Mouse (Mus musculus): ENCODE measurements around the gene Imp3.
"Not testable (repeated sequence)": the region's sequence is repeated elsewhere in the genome, so short reads cannot be mapped to it uniquely, and the experiment has no call there.

The Imp3 gene

DNA sequence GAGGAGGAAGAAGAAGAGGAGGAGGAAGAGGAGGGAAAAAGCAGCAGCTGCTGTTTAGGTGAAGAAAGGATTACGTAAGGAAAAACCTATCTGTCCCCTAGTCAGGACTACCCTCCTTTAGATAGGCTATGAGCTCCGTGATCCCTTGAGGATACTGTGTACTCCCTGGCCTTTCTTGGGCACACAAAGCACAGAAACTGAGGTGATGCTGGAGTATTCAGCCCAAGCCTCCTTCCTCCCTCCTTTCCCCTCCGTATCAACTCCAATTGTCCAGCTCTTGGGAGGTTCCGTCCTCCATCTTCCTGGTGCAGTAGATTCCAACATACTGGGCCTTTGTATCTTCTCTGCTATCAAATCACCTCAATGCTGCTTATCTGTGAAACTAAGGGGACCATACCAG, 14.5 kb upstream of the Imp3 start:
- DNase-seq (ENCODE audit: low read depth, low spot score): no peak

DNA sequence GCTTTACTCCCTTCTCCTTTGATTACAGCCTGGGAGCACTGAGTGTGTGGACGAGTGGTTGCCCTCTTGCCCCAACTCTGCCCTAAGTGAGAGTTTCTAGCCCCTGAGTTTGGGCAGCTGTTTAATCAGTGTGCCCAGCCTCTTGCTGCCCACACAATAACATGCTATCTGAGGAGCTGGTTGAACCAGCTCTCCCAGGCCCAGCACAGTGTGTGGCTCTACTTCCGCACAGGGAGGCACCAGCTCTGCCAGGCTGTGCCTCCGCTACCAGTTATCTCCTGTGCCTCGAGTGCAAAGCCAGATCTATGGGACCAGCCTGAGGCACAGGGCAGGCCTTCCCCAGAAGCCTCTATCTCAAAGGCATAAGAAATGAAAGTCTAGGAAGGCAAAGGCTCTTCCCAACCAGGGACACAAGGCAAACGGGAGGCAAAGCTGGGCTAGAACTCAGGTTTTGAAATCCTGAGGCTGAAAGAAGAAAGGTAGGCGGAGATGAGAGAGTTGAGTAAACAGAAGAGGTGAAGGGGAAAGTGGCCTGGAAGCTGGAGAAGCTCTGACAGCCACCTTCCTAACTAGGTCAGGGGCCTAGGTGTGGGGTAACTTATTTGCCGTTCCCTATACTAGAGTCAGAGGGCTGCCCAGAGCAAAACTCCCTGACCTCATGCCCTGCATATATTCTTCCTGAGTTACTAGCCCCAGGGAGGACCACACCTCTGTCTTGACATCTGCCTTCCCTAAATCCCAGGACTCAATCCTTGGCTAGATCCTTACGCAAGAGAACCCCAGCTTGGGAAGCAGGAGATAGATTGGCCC, 13.2 kb upstream of the Imp3 start:
- no peak for DNase-seq (ENCODE audit: low read depth, low spot score)

DNA sequence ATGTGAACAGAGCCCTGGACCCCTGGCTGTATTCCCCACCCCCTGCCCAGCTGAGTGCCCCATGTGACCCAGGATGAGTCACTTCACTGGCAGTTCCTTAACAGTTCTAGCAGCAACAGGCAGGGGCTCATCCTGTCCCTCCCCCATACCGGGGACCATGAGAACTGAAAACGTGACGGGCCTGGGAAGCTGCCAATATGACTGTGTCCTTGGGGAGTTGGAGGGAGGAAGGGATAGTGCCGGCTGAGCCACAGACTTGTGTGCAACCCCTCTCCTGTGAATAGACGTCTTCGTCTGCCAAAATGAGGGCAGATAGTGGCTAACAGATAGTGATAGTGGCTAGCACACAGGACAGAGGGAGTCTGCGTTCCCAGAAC, 12.6 kb upstream of the Imp3 start:
- no peak for DNase-seq (ENCODE audit: low read depth, low spot score)

GRCm38 (mm10) chr9:56925291-56926024, 11.8 kb upstream of the Imp3 start:
- no peak for DNase-seq (ENCODE audit: low read depth, low spot score)

DNA sequence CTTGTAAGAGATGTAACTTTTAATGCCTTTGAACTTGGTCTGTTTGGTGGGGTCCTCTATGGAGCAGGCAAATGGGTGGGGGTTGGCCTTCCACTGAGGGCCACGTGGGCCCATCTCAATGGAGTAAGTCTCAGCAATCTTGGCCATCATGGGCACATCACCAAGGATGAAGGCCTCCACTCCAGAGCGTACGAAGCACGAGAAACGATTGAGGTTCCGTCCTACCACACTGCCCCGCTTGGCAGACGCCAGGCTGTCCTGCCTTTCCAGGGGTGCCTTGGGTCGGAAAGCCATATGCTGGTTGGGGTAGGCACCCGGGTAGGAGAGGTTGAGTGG, 11.3 kb upstream of the Imp3 start:
- DNase-seq (ENCODE audit: low read depth, low spot score): no peak

GRCm38 (mm10) chr9:56926387-56926786, 10.9 kb upstream of the Imp3 start:
- DNase-seq (ENCODE audit: low read depth, low spot score): no peak

DNA sequence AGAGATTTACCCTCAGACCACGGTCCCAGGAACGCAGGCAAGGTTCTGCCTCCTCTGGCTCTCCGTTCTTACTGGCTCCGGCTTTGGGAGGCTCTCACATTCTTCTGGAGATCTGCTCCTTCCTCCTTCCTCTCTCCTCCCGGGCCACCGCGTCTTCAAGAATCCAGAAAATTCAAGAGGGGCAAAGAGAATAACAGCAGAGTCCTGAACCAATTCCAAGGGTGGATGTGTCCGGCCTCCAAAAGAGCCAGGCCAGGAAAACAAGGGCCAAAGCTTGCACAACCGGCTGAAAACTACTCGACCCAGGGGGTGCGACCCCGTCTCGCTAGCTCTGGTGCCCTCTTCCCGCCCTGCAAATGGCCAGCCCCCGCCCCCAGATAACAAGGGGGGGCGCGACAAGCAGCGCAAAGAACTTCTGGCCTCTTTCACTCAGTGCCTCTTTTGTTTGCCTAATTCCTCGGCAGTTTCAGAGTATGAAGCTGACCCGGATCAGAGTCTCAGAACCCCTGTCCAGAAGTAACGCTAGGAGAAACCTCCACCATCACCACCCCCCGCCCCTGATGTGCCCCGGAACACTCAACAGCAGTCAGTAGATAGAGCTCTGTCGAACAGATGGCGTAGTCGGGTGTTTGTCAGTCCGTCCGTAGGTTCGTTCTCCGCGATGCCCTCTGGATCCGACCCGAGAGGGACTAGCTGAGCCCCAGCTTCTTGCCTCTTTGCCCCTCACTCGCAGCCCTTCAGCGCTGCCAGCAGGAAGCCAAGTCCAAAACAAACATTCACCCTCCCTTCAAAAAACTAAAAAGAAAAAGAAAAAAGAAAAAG, 9.9 kb upstream of the Imp3 start:
- no peak for DNase-seq (ENCODE audit: low read depth, low spot score)

DNA sequence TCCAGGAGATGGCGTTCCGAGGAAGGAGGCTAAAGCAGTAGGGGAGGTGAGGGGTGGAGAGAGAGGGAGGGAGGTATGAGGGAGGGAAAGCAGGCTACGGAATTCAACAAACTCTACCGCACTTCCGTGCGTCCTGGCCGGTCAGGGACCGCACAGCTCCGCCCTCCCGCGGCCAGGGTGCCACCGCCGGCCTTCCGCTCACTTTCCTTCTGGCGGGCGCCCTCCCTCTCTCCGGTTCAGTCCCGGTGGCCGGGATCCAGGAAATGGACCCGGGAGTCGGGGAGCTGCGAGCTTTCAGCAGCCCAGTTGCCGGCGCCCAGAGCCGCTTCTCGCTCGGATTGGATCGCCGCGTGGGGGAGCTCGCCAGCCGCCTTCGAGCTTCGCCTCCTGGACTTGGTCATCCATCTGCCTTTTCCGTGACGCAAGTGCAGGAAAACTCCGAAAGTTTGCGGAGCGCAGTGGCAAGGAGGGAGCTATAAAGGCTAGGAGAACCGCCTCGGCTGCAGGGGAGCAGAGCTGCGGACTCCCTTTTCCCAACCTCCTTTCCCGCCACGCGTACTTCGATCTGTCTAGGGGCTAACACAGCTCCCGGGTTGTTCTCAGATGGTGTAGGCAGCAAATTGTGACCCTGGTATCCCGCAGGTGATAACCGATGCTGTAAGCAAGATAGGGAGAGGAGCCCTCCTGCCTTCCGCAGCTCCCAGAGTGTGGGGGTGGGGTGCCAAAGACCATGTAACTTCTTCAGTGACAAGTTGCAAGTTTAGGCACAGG, 9.0 kb upstream of the Imp3 start, which contains the start of gene Snx33:
Snx33 (minus strand) TSS at position 331 of the 771 bp plus-strand sequence.
- peak; percentile 65 for DNase-seq (ENCODE audit: low read depth, low spot score)

DNA sequence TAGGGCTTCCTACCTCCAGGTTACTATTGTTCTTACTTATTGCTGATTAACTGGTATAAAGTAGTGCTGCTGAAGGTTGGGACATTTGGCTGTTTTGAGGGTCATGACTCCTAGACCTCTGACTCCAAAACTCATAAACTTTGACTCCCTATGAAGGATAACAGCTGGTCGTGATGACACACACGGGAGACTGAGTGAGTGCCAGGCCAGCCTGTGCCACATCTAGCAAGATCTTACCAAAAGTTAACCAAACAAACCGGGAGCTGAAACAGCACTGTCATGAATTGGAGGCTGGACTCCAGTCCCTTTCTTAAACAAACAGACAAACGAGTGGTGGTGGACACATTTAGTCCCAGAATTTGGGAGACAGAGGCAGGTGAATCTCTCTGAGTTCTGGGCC, 7.8 kb upstream of the Imp3 start:
- no peak for DNase-seq (ENCODE audit: low read depth, low spot score)

GRCm38 (mm10) chr9:56930556-56930955, 6.7 kb upstream of the Imp3 start:
- DNase-seq (ENCODE audit: low read depth, low spot score): no peak

DNA sequence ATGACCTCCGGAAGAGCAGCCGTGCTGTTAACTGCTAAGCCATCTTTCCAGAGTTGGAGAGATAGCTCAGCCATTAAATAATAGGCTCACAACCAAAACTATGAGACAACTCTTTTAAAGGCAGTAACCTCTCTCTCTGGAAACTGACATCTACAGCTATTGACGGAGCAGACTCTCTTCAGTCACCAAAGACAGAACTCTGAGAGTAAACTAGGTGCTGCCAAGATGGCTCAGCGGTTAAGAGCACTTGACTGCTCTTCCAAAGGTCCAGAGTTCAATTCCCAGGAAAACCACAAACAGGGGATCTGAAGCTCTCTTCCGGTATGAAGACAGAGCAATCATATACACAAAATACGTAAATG, 433 bp upstream of the Imp3 start:
- DNase-seq (ENCODE audit: low read depth, low spot score): no peak

DNA sequence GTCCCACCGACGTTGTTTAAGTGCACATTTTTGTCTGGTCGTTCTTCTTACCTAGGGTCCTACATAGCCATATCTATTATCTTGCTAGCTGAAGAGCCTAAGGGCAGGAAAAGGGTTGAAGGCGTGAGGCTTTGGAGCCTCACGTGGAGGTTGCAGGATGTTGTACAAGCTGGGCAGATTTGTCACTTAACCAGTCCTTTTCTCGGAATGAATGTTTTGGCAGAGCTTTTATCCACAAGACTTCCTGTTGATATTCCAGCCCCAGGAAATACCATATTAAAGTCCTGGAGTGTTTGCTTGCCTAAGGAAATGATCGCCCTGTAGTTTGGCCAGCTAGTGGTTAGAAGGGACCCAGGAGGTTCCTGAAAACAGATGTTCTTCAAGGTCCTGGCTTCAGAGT, 1.1 kb downstream of the Imp3 start:
- no peak for DNase-seq (ENCODE audit: low read depth, low spot score)

GRCm38 (mm10) chr9:56947481-56947880, 10.2 kb downstream of the Imp3 start:
- peak; percentile 36 for DNase-seq (ENCODE audit: low read depth, low spot score)

DNA sequence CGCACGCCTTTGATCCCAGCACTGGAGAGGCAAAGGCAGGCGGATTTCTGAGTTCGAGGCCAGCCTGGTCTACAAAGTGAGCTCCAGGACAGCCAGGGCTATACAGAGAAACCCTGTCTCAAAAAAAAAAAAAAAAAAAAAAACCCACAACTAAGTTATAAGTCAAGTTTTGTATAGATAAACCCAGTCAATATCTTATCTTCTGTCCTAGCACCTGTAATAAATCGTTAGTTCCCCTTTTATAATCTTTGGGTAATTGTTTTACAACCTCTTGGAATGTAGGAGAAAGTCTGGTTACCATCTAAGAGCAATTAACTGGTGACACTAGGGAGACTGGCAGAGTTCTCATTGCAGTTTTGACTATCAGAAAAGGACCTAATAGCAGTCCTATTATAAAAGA, 11.4 kb downstream of the Imp3 start:
- DNase-seq (ENCODE audit: low read depth, low spot score): not testable (repeated sequence)

GRCm38 (mm10) chr9:56949767-56950166, 12.5 kb downstream of the Imp3 start:
- DNase-seq (ENCODE audit: low read depth, low spot score): no peak

DNA sequence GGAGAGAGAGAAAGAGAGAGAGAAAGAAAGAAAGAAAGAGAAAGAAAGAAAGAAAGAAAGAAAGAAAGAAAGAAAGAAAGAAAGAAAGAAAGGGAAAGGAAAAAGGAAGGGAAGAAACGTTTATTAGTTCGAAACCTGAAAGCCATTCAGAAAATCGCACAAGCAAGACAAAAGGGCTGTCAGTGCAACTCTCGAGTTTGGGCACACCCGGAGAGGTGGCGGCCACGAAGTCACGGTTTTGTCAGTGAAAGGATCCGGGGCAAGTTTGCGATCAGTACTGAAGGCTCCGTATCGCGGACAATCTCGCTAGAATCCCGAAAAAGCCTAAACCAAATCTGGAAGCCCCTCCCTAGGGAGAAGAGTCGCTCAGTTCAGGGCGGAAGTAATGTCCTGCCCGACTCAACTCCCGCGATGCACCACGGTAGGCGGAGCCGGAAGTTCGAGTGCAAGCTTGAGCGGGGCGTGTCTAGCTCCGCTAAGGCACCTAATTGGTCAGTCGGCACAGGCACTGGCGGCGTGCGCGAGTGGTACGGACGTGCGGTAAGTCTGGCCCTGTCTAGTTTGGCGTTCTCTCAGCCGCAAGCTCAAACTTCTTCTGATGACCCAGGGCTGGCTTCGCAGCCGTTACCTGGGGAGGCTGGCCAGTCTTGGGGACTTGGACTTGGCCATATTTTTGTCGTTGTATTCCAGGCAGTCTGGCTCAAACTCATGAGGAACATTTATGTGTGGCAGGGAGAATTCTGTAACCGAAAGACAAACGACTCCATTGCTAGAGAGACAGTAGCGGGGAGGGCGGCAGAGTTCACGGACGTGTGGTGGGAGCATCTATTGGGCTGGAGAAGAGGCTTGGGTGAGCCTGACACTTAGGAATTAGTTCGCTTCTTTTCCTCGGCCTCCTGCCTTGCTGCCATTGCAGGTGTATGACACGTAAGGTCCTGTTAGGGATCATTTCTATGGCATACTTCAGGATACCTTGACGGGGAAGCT, 13.4 kb downstream of the Imp3 start, which contains the start of gene Snupn:
Snupn (plus strand) TSS at position 465 of the 987 bp plus-strand sequence.
- DNase-seq (ENCODE audit: low read depth, low spot score): peak; percentile 93

DNA sequence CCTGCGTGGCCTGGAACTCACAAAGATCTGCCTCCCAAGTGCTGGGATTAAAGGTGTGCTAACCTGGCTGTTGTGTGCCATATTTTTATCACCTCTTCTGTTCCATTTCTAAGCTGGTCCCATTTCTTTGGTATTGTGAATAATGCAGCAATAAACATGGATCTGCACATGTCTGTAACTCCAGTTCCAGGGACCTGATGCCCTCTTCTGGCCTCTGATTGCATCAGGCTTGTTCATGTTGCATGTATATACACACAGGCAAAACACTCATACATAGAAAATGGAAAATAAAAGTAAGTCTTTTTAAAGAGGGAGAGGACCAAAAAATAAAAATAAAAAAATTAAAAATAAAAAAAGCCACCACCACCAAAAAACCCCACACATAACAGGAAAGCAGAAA, 16.3 kb downstream of the Imp3 start:
- no peak for DNase-seq (ENCODE audit: low read depth, low spot score)

DNA sequence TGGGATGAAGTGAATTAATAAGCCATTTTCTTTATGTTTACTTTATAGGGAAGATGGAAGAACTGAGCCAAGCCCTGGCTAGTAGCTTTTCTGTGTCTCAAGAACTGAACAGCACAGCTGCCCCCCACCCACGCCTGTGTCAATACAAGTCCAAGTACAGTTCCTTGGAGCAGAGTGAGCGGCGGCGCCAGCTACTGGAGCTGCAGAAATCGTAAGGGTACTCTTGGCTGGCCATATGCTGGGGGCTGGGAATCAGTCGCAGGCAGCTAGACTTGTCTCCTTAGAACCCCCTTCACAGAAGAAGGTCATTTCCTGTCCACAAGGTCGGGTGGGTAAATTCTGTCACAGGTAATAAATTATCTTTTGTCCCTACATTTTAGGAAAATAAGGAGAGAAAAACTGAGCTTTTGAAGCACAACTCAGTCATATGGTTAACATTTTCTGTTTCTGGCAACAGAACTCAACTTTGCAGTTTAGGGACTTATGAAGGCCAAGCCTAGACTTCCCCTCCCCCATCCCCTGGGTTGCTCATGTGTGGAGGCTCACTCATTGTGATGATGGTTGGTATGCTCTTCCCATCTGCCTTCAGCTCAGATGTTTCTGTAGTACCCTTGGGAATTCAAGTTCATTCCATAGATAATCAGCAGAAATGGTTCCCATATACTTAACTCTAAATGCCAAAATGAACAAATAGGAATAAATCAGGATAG, 19.8 kb downstream of the Imp3 start:
- DNase-seq (ENCODE audit: low read depth, low spot score): no peak

DNA sequence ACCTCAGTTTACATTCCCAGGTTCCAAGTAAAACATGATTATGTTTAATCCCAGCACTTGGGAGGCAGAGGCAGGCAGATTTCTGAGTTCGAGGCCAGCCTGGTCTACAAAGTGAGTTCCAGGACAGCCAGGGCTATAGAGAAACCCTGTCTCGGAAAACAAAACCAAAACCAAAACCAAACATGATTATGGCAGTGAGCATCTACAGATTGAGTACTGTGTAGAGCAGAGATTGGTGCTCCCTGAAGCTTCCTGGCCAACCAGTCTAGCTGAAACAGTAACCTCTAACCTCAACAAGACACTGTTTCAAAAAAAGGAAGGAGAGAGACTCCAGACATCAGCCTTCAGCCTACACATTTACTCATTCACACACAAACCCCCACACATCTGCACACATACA, 21.4 kb downstream of the Imp3 start:
- DNase-seq (ENCODE audit: low read depth, low spot score): no peak

GRCm38 (mm10) chr9:56961591-56961990, 24.3 kb downstream of the Imp3 start:
- no peak for DNase-seq (ENCODE audit: low read depth, low spot score)
